8 mouse cellular contexts compared by ENCODE assay signal in genomic region chrX:61723029-61723980, GRCm38 (mm10). TPM values are rescaled to one million over a fixed set of nuclear protein-coding genes. Genes with fewer than 3 reads are reported as not detected.
DNase-seq lines count a peak whose midpoint lies in the region; ATAC-seq lines count a peak whose summit lies in the region.

No protein-coding gene starts in this region.

- H3K4me1 ChIP-seq in kidney, embryonic 16.5 days (ENCODE audit: insufficient read depth, low read length), result no peaks in the 10 kb centered on the region
- no peaks in the 10 kb centered on the region; the same call in 1 of the 2 replicates for H3K4me1 ChIP-seq in hindbrain, embryonic 13.5 days (replicated peaks)
- no peaks in the 10 kb centered on the region for H3K4me1 ChIP-seq in midbrain, embryonic 16.5 days (ENCODE audit: control insufficient read depth, insufficient read depth, low read length)

- H3K4me2 ChIP-seq in kidney, embryonic 16.5 days (replicated peaks; ENCODE audit: low read depth, low read length), result peak overlapping the region; percentile 37
- H3K4me2 ChIP-seq in hindbrain, embryonic 13.5 days, result peak overlapping the region; percentile 40
- peak overlapping the region; percentile 27 for H3K4me2 ChIP-seq in midbrain, embryonic 16.5 days (ENCODE audit: low read length)

- no peaks in the 10 kb centered on the region for H3K9me3 ChIP-seq in kidney, embryonic 16.5 days (ENCODE audit: low read length)
- no peaks in the 10 kb centered on the region for H3K9me3 ChIP-seq in hindbrain, embryonic 13.5 days
- H3K9me3 ChIP-seq in midbrain, embryonic 16.5 days (replicated peaks; ENCODE audit: control insufficient read depth, low read length, poor library complexity, severe bottlenecking), result no peaks in the 10 kb centered on the region

- WGBS in kidney, embryonic 16.5 days, result 59% methylated on average over 9 of the region's 9 CpGs
- 53% methylated on average over 9 of the region's 9 CpGs for WGBS in hindbrain, embryonic 13.5 days
- WGBS in midbrain, embryonic 16.5 days, result 60% methylated on average over 9 of the region's 9 CpGs

- H3K27me3 ChIP-seq in kidney, embryonic 16.5 days (ENCODE audit: insufficient read depth, low read length), result no peaks in the 10 kb centered on the region
- H3K27me3 ChIP-seq in hindbrain, embryonic 13.5 days, result no peaks in the 10 kb centered on the region
- no peaks in the 10 kb centered on the region for H3K27me3 ChIP-seq in midbrain, embryonic 16.5 days (ENCODE audit: control insufficient read depth, insufficient read depth, low read depth, low read length)

- H3K27ac ChIP-seq in kidney, embryonic 16.5 days (ENCODE audit: low read length), result no peak overlapping the region
- no peak overlapping the region for H3K27ac ChIP-seq in hindbrain, embryonic 13.5 days
- no peak overlapping the region for H3K27ac ChIP-seq in midbrain, embryonic 16.5 days (ENCODE audit: low read length)

- peak; percentile 60 for ATAC-seq in kidney, embryonic 16.5 days (ENCODE audit: low FRiP score, low TSS enrichment)
- ATAC-seq in hindbrain, embryonic 13.5 days (ENCODE audit: low FRiP score), result peak; percentile 59; the same call in 1 of the 2 replicates
- ATAC-seq in midbrain, embryonic 16.5 days, result no peak

- H3K9ac ChIP-seq in kidney, embryonic 16.5 days (replicated peaks; ENCODE audit: low read length), result no peak overlapping the region
- H3K9ac ChIP-seq in hindbrain, embryonic 13.5 days, result no peak overlapping the region
- H3K9ac ChIP-seq in midbrain, embryonic 16.5 days (ENCODE audit: low read depth, low read length), result no peak overlapping the region

- no peak for DNase-seq in kidney, adult 11 months
- peak; percentile 43 to 62 for DNase-seq in cerebellum, adult 18-20 months
- no peak for DNase-seq in adrenal gland, postnatal 10 days
- DNase-seq in gastrocnemius, postnatal 4 days (ENCODE audit: low spot score in 2 of 2), result no peak
- DNase-seq in adrenal gland, adult 18-20 months (ENCODE audit: low spot score in 2 of 2), result no peak

- H3K36me3 ChIP-seq in kidney, embryonic 16.5 days (ENCODE audit: insufficient read depth, low read length), result no peaks in the 10 kb centered on the region
- H3K36me3 ChIP-seq in hindbrain, embryonic 13.5 days, result no peaks in the 10 kb centered on the region
- no peaks in the 10 kb centered on the region for H3K36me3 ChIP-seq in midbrain, embryonic 16.5 days (ENCODE audit: control insufficient read depth, insufficient read depth, low read length)

- 0 out of 2 replicates have a peak overlapping the region, but pooled peaks have one; percentile 10 for H3K4me3 ChIP-seq in kidney, embryonic 16.5 days (ENCODE audit: low read length)
- no peak overlapping the region for H3K4me3 ChIP-seq in hindbrain, embryonic 13.5 days
- H3K4me3 ChIP-seq in midbrain, embryonic 16.5 days (ENCODE audit: low read depth, low read length), result no peak overlapping the region

RNA-seq across cellular contexts. Expression of gene Ldoc1, which starts 14.0 kb away (rescaled TPM):
- polyA plus RNA-seq in kidney, embryonic 16.5 days (2015; fragmentation: Nextera tagmentation; extraction: Ambion mirVana), result 1.4 and 1.6 TPM in 2 replicates
- polyA plus RNA-seq in hindbrain, embryonic 13.5 days (2015; fragmentation: Nextera tagmentation; extraction: Ambion mirVana), result 4.2 and 4.9 TPM in 2 replicates
- 6.6 and 8.0 TPM in 2 replicates for polyA plus RNA-seq in midbrain, embryonic 16.5 days (2015; fragmentation: Nextera tagmentation; extraction: Ambion mirVana)
- total RNA-seq in adrenal gland, postnatal 10 days (2021), result 1 to 10 TPM; 1.0 to 2.0 TPM
- total RNA-seq in gastrocnemius, postnatal 4 days (2021), result not detected
- 1 to 10 TPM; 1.2 to 1.6 TPM for total RNA-seq in adrenal gland, adult 18-20 months (2021)

Comparison
In these comparisons a context has a peak if more than half of its experiments do, and no peak if none do; other contexts are left out.
1. DNase-seq: peak in cerebellum, adult 18-20 months (2 of 2); none in kidney, adult 11 months (single experiment), adrenal gland, postnatal 10 days (single experiment), gastrocnemius, postnatal 4 days (0 of 2) and adrenal gland, adult 18-20 months (0 of 2).
2. Peak in every context shown above with its lines, with median percentiles within 50 percentile points of each other: H3K4me2 ChIP-seq.